ENCODE assay signal across 8 mouse cellular contexts in the genomic region with DNA sequence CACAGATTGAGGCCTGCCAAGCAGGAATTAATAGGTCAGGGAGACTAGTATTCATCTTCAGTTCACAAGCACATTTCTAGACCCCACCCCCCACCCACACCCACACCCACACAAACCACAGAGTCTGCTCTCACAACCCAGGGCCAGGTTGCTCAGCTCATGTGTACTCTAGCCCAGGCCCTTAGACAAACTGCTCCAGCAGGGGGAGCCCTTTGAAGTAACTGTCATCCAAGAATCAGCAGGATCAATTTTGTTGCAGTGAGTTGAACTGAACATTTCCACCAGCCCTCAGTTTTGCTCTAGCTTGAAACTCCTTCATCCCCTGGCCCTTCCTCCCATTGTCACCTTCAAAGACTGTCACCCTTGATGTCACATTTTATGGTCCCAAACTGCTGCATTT.
DNase-seq lines count a peak whose midpoint lies in the region; ATAC-seq and TF ChIP-seq lines count a peak whose summit lies in the region.

No protein-coding gene starts in this region.

- no peaks in the 10 kb centered on the region for H3K4me1 ChIP-seq in intestine, postnatal 0 days (replicated peaks; ENCODE audit: control insufficient read depth, insufficient read depth, low read length)
- H3K4me1 ChIP-seq in intestine, embryonic 16.5 days (ENCODE audit: control insufficient read depth, insufficient read depth, low read length): no peaks in the 10 kb centered on the region
- H3K4me1 ChIP-seq in E14TG2a.4 (replicated peaks; ENCODE audit: low read depth, low read length): no peaks in the 10 kb centered on the region
- H3K4me1 ChIP-seq in forebrain, embryonic 14.5 days (ENCODE audit: control insufficient read depth, insufficient read depth, low read length): peaks cover 11% of the 10 kb centered on the region

- H3K4me2 ChIP-seq in intestine, postnatal 0 days (replicated peaks; ENCODE audit: low read depth): no peak overlapping the region
- H3K4me2 ChIP-seq in intestine, embryonic 16.5 days (ENCODE audit: low read depth, low read length): no peak overlapping the region
- no peak overlapping the region for H3K4me2 ChIP-seq in forebrain, embryonic 14.5 days (ENCODE audit: low read length)

- H3K27ac ChIP-seq in intestine, postnatal 0 days (ENCODE audit: low read depth, low read length): no peak overlapping the region
- H3K27ac ChIP-seq in intestine, embryonic 16.5 days (ENCODE audit: low read length): no peak overlapping the region
- H3K27ac ChIP-seq in forebrain, embryonic 14.5 days (ENCODE audit: low read depth, low read length): no peak overlapping the region

- H3K9ac ChIP-seq in intestine, postnatal 0 days (ENCODE audit: low read depth, low read length): no peak overlapping the region
- H3K9ac ChIP-seq in intestine, embryonic 16.5 days (ENCODE audit: low read depth, low read length): no peak overlapping the region
- no peak overlapping the region for H3K9ac ChIP-seq in forebrain, embryonic 14.5 days (ENCODE audit: low read length)

- H3K9me3 ChIP-seq in intestine, postnatal 0 days (ENCODE audit: control insufficient read depth): no peaks in the 10 kb centered on the region
- no peaks in the 10 kb centered on the region for H3K9me3 ChIP-seq in intestine, embryonic 16.5 days (ENCODE audit: control insufficient read depth, low read length)
- no peaks in the 10 kb centered on the region for H3K9me3 ChIP-seq in E14TG2a.4 (ENCODE audit: low read length)
- no peaks in the 10 kb centered on the region for H3K9me3 ChIP-seq in forebrain, embryonic 14.5 days (replicated peaks; ENCODE audit: control insufficient read depth, low read length)

- no peak for ATAC-seq in intestine, postnatal 0 days
- ATAC-seq in intestine, embryonic 16.5 days: no peak
- peak; percentile 24; the same call in 1 of the 2 replicates for ATAC-seq in forebrain, embryonic 14.5 days

- no peaks in the 10 kb centered on the region for H3K27me3 ChIP-seq in intestine, postnatal 0 days (replicated peaks; ENCODE audit: control insufficient read depth, insufficient read depth, low read length)
- H3K27me3 ChIP-seq in intestine, embryonic 16.5 days (replicated peaks; ENCODE audit: control insufficient read depth, insufficient read depth, low read length): no peaks in the 10 kb centered on the region
- H3K27me3 ChIP-seq in E14TG2a.4 (ENCODE audit: insufficient read depth, low read length): no peaks in the 10 kb centered on the region
- H3K27me3 ChIP-seq in forebrain, embryonic 14.5 days (replicated peaks; ENCODE audit: control insufficient read depth, insufficient read depth, low read length): no peaks in the 10 kb centered on the region

- no peak overlapping the region for H3K4me3 ChIP-seq in intestine, postnatal 0 days (ENCODE audit: low read depth, low read length)
- no peak overlapping the region for H3K4me3 ChIP-seq in intestine, embryonic 16.5 days (ENCODE audit: low read length)
- no peak overlapping the region for H3K4me3 ChIP-seq in E14TG2a.4 (replicated peaks; ENCODE audit: low read length)
- H3K4me3 ChIP-seq in forebrain, embryonic 14.5 days (ENCODE audit: low read depth, low read length): no peak overlapping the region

- TF ChIP-seq CTCF in intestine, postnatal 0 days (IDR thresholded peaks at IDR 0.05; ENCODE audit: low read depth): peak; percentile 74
- peak; percentile 55 for TF ChIP-seq CTCF in E14TG2a.4 (conservative IDR thresholded peaks at IDR 0.05; ENCODE audit: low read length)

- DNase-seq in adrenal gland, postnatal 14 days: peak; percentile 77
- peak; percentile 65 for DNase-seq in forebrain, embryonic 14.5 days (ENCODE audit: low spot score)
- DNase-seq in layer of hippocampus, adult 18-20 months (ENCODE audit: low spot score in 2 of 2): peak; percentile 53 to 80
- peak; percentile 28 for DNase-seq in ovary, postnatal 36 days (ENCODE audit: low spot score)
- no peak for DNase-seq in thymus, postnatal 25 days

- no peaks in the 10 kb centered on the region for H3K36me3 ChIP-seq in intestine, postnatal 0 days (ENCODE audit: control insufficient read depth, insufficient read depth)
- no peaks in the 10 kb centered on the region for H3K36me3 ChIP-seq in intestine, embryonic 16.5 days (ENCODE audit: control insufficient read depth, insufficient read depth, low read length)
- no peaks in the 10 kb centered on the region for H3K36me3 ChIP-seq in E14TG2a.4 (ENCODE audit: insufficient read depth, low read length)
- no peaks in the 10 kb centered on the region for H3K36me3 ChIP-seq in forebrain, embryonic 14.5 days (ENCODE audit: control insufficient read depth, insufficient read depth, low read length)
